Mouse (Mus musculus): Measurements from ENCODE around the gene Clcf1.

Gene Clcf1

DNA sequence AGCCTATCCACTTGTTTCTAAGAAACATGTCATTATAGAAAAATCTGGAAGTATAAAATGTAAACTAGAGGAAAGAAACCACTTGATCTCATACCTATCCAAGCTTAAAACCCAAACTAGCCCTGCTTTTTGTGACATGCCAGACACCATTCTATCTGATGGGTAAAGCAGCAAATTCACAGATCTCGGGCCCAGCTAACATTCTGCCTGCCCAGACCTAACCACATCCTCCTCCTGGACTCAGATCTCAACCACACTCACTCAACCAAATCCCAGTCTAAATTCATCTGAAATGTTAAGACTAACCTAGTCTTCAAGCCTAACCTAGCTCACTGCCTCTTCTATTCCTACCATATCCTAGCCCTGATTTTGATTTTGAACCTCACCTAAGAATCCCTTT is 4.7 kb downstream of the Clcf1 start:
- no peak for DNase-seq

- DNase-seq, result no peak
These were observed 5.9 kb downstream of the Clcf1 start for GRCm38 (mm10) chr19:4219943-4220342.

DNA sequence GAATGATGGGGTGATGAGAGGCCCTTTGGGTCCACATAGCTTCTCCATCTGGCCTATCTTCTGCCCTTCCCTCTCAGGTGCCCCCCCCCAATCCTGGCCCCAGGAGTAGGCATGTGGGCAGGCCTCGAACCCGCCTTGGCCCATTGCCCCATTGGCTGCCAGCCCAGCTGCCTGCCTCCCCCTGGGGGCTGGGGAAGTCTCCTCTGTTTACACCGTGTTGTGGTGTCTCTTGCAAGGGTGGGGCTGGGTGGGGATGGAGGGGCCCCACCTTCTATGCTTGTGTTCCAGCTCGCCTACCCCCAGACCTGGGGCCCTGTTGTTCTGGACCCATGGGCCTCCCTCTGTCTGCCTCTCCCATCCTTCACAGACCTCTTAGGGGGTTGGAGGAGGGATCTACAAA is 6.4 kb downstream of the Clcf1 start:
- no peak for DNase-seq

GRCm38 (mm10) chr19:4220957-4221743 is 7.1 kb downstream of the Clcf1 start:
- DNase-seq, result peak; percentile 50

DNA sequence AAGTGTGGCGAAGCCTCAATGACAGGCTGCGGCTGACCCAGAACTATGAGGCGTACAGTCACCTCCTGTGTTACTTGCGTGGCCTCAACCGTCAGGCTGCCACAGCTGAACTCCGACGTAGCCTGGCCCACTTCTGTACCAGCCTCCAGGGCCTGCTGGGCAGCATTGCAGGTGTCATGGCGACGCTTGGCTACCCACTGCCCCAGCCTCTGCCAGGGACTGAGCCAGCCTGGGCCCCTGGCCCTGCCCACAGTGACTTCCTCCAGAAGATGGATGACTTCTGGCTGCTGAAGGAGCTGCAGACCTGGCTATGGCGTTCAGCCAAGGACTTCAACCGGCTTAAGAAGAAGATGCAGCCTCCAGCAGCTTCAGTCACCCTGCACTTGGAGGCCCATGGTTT is 8.1 kb downstream of the Clcf1 start:
- no peak for DNase-seq

DNA sequence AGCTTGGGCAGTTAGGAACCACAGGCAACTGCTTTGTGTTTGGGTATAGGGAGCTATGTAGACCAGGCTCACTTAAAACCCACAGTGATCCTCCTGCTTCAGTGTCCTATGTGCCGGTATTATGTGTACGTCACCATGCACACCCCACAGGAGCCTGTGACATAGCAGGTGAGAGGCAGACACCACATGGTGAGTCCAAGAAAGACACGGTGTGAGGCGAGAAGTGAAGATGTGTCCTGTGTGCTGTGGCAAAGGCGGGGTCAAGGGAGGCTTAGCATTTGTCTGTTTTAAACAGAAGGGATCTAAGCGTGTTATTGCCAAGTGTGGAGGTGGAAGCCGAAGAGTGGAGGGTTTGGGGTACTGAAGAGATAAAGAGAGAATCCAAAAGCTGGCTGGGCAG is 12.7 kb downstream of the Clcf1 start:
- no peak for DNase-seq

DNA sequence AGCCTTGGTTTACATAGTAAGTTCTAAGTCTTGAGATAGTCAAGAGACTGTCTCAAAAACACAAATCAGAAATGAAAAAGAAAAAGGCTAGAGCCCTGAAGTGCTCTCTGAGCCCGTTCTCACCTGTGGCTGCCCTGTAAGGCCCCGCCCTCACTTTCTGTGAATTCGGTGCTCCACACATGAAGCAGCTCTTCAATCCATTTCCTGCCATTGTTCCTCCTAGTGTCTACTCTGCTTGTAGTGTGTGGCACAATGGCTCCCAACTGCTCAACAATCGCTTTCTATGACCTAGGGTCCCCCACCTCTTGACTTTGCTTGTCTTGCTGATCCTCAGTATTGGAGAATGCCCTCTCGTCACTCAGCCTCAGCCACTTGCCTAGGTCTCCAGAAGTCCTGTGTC is 13.4 kb downstream of the Clcf1 start:
- DNase-seq, result no peak

DNA sequence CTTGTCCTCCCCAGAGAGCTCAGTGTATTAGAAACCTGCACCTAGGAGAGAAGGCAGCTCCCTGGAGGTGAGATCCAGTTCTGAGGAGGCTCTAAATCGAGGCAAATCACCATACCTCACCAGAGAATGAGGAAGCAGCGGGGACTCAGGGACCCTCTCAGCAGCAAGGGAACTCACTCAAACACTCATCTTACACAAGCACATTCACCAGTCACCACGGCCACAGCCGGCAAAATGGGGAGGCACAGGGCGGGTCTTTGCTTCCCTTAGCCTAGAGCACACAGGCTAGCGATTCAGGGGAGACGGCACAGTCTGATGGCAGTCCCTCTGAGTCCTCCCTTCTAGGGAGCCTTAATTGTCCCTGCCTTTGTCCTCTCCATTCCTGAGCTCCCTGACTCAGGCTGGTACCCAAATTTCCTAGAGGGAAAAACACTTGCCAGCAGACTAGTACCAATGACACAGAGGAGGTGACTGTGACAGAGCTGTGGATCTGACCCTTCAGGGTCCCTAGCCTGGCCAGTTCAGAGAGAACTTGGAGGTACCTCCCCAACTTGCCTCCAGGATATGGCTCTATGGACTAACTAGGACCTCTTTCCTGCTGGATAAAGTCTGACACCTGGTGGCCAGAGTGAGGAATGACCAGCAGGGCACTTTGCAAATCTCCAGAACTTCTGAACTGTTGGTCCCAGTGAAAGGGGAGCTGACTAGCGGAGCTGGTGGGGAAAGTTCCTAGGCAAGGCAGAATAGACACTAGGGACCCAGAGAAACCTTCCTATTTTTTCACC is 14.0 kb downstream of the Clcf1 start:
- DNase-seq, result peak; percentile 86

DNA sequence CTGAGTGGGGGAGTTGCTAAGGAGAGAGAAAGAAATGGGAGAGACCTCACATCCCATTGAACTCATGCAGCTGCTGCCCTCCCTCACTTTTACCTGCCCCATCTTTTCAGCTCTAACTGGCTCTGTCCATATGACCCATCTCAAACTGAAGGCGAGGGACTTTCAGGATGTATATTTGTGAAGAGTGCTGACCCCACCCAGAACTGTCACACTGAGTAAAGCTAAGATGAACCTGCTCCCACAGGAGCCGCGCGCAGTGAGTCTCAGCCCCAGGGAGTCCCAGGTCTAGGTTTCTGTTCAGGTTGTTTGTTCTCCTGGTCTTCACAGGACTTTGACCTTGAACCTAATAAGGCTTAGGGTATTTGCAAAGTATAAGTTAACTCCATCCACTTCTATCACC is 14.9 kb downstream of the Clcf1 start:
- no peak for DNase-seq

DNA sequence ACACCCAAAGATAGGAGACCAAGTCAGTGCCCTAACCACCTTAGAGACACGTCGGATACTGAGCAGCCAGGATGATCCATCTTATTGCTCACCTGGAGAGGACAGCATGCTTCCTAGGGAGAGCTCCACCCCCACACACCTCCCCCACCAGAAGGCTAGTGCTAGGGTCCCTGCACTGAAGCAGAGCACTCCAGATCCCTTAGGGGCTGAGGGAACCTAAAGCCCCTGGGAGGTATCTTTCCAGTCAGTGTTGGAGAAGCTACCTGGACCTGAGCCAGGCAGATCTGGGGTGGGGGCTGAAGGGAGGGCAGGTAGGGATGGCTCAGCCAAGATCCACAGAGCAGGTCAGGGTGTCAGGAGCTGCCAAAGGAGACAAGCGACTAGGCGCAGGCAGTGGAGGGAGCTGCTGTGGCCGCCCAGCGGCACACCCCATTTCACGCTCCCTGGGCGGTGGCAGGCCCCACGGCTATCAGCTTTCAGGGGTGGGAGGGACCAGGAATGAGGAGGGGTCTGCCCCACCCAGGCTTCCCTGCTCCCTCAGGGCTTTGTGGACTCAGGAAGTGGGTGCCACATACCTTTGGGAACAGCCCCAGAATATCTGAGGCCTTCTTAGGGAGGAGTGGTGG is 15.5 kb downstream of the Clcf1 start:
- DNase-seq, result no peak

DNA sequence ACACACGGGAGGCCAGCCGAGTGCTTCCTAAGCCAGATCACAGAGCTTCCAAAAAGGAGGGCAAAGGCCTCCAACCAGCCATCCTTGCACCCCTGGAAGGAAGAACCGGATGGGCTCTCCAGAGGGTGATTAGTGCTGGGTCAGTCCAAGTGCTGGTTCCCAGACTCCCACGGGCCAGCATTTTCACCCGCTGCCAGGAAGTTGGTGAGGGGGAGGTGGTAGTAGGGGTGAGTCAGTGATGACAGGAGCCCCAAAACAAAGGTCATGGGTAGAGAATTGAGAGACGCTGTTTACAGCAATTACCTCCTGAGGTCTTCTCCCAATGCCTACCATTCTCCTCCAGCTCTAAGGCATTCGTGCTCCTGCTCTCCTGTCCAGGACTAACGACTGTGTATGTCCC is 16.4 kb downstream of the Clcf1 start:
- no peak for DNase-seq

- peak; percentile 99 for DNase-seq
These were observed 17.5 kb downstream of the Clcf1 start, which contains the start of gene Pold4 for GRCm38 (mm10) chr19:4231253-4232185. Pold4 (plus strand) TSS chr19:4231899.

GRCm38 (mm10) chr19:4232186-4232572 is 18.1 kb downstream of the Clcf1 start:
- DNase-seq, result no peak

DNA sequence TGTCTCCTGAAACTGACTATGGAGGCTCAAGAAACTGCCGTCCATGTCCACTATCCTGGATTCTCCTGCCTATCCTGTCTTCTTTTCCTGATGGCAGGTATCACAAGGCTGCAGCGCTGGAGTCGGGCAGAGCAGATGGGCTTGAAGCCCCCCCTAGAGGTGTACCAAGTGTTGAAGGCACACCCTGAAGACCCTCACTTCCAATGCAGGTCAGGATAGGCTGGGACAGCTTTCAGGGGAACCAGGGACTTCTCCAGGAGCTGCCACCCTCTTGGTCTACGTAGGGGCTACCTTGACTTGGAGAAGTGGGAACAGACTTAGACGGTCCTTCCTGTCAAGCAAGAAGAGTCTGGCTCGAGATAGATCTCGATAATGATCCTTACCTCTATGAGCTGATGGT is 18.6 kb downstream of the Clcf1 start:
- no peak for DNase-seq

DNA sequence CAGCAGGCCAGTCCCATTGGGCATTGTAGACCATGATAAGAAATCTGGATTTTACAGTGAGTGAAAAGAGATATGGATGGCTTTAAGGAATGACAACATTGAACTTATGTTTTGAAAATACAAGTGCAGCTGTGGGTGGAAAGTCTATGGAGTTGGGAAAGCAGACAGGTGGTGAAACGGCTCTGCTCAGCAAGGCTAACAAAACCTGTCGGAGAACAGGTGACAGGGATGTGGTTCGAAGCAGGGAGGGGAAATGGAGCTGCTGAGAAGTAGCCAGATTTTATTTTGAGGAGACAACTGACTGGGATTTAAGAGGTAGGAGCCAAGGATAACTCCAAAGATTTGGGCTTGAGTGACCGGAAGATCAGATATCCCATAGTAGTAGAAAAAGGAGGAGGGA is 20.5 kb downstream of the Clcf1 start:
- no peak for DNase-seq

DNA sequence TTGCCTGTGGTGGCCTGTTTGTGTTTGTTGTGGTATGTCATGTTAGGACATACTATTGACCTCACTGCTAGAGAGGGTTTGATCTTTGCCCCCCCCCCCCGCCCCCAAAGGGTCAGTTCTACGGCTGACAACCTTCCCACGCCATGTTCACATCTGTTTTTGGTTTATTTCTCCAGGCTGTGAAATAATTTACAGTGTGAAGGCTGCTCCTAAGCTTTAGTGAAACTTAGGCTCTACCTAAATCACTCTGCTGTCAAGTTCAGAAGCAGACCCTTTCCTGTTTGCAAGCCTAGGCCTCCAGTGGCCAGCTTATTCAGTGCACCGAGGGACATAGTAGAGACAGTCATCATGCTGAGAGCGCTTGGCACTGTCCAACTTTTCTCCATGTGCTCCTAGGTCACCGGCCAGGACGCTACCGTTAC is 26.2 kb downstream of the Clcf1 start:
- DNase-seq, result no peak

DNA sequence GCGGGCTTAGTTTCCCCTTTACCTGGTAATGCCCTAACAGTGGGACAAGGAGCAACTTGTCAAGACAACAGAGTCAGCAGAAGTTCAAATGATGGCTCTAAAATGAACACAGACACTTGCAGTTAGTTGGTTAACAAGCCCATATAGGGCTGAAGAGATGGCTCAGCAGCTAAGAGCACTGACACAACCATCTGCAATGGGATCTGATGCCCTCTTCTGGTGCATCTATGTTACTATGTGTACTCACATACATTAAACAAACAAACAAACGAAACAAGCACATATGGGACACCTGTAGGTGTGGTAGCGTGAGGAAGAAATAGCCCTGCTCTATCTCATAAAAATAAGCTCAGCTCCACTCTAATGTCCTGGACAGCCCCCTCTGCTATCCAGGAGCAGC is 28.4 kb downstream of the Clcf1 start:
- DNase-seq, result no peak

GRCm38 (mm10) chr19:4244775-4245174 is 30.7 kb downstream of the Clcf1 start:
- no peak for DNase-seq

GRCm38 (mm10) chr19:4247010-4247409 is 33.0 kb downstream of the Clcf1 start:
- no peak for DNase-seq

DNA sequence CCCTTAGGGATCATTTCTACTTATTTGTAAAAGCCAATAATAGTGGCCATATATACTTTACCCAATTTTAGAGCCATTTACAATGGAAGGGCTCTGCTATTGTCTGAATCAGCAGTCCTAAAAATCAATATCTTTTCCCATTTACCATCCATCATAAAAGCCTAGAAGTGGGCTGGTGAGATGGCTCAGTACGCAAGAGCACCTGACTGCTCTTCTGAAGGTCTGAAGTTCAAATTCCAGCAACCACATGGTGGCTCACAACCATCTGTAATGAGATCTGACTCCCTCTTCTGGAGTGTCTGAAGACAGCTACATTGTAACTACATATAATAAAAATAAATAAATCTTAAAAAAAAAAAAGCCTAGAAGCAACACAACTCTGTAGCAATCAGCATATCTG is 34.6 kb downstream of the Clcf1 start:
- DNase-seq, result peak; percentile 49

GRCm38 (mm10) chr19:4254230-4254629 is 40.2 kb downstream of the Clcf1 start:
- no peak for DNase-seq

DNA sequence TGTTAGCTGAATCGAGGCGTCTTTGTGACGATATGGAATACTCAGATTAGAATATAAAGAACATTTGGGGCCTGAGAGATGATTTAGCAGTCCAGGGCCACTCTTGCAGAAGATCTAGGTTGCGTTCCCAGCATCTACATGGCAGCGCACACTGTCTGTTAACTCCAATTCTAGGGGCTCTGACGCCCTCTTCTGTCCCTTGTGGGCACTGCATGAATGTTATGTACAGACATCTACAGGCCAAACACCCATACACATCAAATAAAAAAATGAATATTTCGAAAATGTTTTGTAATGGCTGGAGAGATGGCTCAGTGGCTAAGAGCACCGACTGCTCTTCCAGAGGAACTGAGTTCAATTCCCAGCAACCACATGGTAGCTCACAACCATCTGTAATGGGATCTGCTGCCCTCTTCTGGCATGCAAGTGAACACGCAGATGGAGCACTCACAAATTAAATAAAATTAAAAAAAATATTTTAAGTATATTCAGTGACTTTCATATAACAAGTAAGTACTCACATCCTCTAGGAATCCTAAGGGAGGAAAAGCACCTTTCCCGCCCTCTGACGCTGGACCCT is 41.6 kb downstream of the Clcf1 start:
- no peak for DNase-seq

Measured in kidney, adult 9 months (tissue).